Mouse (Mus musculus) lung, postnatal 0 days (tissue): ENCODE measurements around the gene Cacna1a. TPM values are rescaled to one million over a fixed set of nuclear protein-coding genes. Genes with fewer than 3 reads are reported as not detected.
A peak's percentile ranks its signal among the peaks of the same experiment; 100 is the strongest.
"Not testable (repeated sequence)": the region's sequence is repeated elsewhere in the genome, so short reads cannot be mapped to it uniquely, and the experiment has no call there.

ENCODE experiments used
- ATAC-seq: fragments of 200-750 bp; cut with Nextera tagmentation; 2 replicates; pipeline ENCODE4 v1.8.0; 2017; ENCODE audit warnings: moderate library complexity
- DNase-seq: peaks from one replicate; pipeline ENCODE4 v3.0.0-alpha.2; 2016; ENCODE audit warnings: low spot score
- H3K27ac ChIP-seq: fragments of 300-500 bp; sonication (generic); 2 replicates; pipeline ENCODE4 v1.5.1; 2014; ENCODE audit warnings: antibody characterized with exemption, mild to moderate bottlenecking, low read length, mixed read lengths
- H3K27me3 ChIP-seq: fragments of 300-500 bp; sonication (generic); replicated peaks from 2 replicates; pipeline ENCODE4 v1.6.1; 2014; ENCODE audit warnings: low read length, mixed read lengths; ENCODE audit not compliant: insufficient read depth
- H3K36me3 ChIP-seq: fragments of 300-500 bp; sonication (generic); 2 replicates; pipeline ENCODE4 v1.6.1; 2014; ENCODE audit warnings: low read length, mixed read lengths; ENCODE audit not compliant: insufficient read depth
- H3K4me1 ChIP-seq: fragments of 300-500 bp; sonication (generic); 2 replicates; pipeline ENCODE4 v1.6.1; 2014; ENCODE audit warnings: antibody characterized with exemption, low read depth, low read length, mixed read lengths; ENCODE audit not compliant: insufficient read depth
- H3K4me2 ChIP-seq: fragments of 300-500 bp; sonication (generic); replicated peaks from 2 replicates; pipeline ENCODE4 v1.6.1; 2014; ENCODE audit warnings: low read depth, mild to moderate bottlenecking, low read length, moderate library complexity, mixed read lengths
- H3K4me3 ChIP-seq: fragments of 300-500 bp; sonication (generic); 2 replicates; pipeline ENCODE4 v1.5.1; 2014; ENCODE audit warnings: low read depth, low read length
- H3K9ac ChIP-seq: fragments of 300-500 bp; sonication (generic); replicated peaks from 2 replicates; pipeline ENCODE4 v1.6.1; 2014; ENCODE audit warnings: low read depth, mild to moderate bottlenecking
- H3K9me3 ChIP-seq: fragments of 300-500 bp; sonication (generic); 2 replicates; pipeline ENCODE4 v1.6.1; 2016; ENCODE audit warnings: low read length, mixed read lengths
- CTCF ChIP-seq: IDR thresholded peaks from 2 replicates; pipeline ENCODE4 v1.5.1; 2016; ENCODE audit warnings: antibody characterized with exemption, mild to moderate bottlenecking
- EP300 ChIP-seq: IDR thresholded peaks from 2 replicates; pipeline ENCODE4 v1.6.1; 2016; ENCODE audit warnings: antibody characterized with exemption, mild to moderate bottlenecking, control low read depth
- WGBS: fragments of 180-500 bp; shearing (Covaris S2); extraction: QIAGEN DNeasy Blood & Tissue Kit; methylation state at CpG from one replicate; pipeline ENCODE4 v1.1.7; 2014; 5-methylcytosine and 5-hydroxymethylcytosine counted together
- polyA plus RNA-seq: library from polyadenylated mRNA; unstranded; fragments of >200 nt; fragmentation: Nextera tagmentation; extraction: Ambion mirVana; gene quantifications from 2 replicates; pipeline ENCODE4 v1.2.1, GENCODE M21; 2015

The Cacna1a gene
- polyA plus RNA-seq, 1 experiment from 2014 or later: 3.3 TPM

GRCm38 (mm10) chr8:84601221-84601751 lies 213.0 kb downstream of the Cacna1a start:
- Histone ChIP-seq H3K4me3 (peak overlapping the region; percentile 25), H3K9ac (0 out of 2 replicates have a peak overlapping the region, but pooled peaks have one; percentile 12), H3K4me1 (no peaks in the 10 kb centered on the region), H3K27ac (no peak overlapping the region), H3K4me2 (peak overlapping the region; percentile 54), H3K9me3 (no peaks in the 10 kb centered on the region), H3K36me3 (no peaks in the 10 kb centered on the region), H3K27me3 (0 out of 2 replicates have a peak, but pooled peaks cover 4% of the 10 kb centered on the region)
- no peak for DNase-seq
- WGBS: 5% methylated on average over 19 of the region's 19 CpGs
- ATAC-seq: peak; percentile 28; the same call in 1 of the 2 replicates
- TF ChIP-seq EP300 (no peak), CTCF (no peak)

GRCm38 (mm10) chr8:84614512-84615223 lies 226.4 kb downstream of the Cacna1a start:
- Histone ChIP-seq H3K4me1 (no peaks in the 10 kb centered on the region), H3K9me3 (no peaks in the 10 kb centered on the region), H3K27ac (no peak overlapping the region), H3K27me3 (no peaks in the 10 kb centered on the region), H3K36me3 (no peaks in the 10 kb centered on the region), H3K4me2 (no peak overlapping the region), H3K9ac (no peak overlapping the region), H3K4me3 (no peak overlapping the region)
- TF ChIP-seq EP300: no peak
- TF ChIP-seq CTCF: peak; percentile 71
- DNase-seq (peak; percentile 49), ATAC-seq (no peak)
- 38% methylated on average over 16 of the region's 16 CpGs for WGBS

- Histone ChIP-seq H3K4me2 (no peak overlapping the region), H3K36me3 (no peaks in the 10 kb centered on the region), H3K4me1 (no peaks in the 10 kb centered on the region), H3K9me3 (no peaks in the 10 kb centered on the region), H3K4me3 (no peak overlapping the region), H3K9ac (no peak overlapping the region), H3K27me3 (no peaks in the 10 kb centered on the region), H3K27ac (no peak overlapping the region)
- 34% methylated on average over 21 of the region's 22 CpGs for WGBS
- DNase-seq (no peak), ATAC-seq (no peak)
- TF ChIP-seq EP300: no peak
- TF ChIP-seq CTCF: no peak
These were observed 227.6 kb downstream of the Cacna1a start for GRCm38 (mm10) chr8:84615666-84616485.

GRCm38 (mm10) chr8:84617005-84617404 lies 228.8 kb downstream of the Cacna1a start:
- Histone ChIP-seq H3K4me1 (no peaks in the 10 kb centered on the region), H3K27me3 (no peaks in the 10 kb centered on the region), H3K9me3 (no peaks in the 10 kb centered on the region), H3K27ac (no peak overlapping the region), H3K36me3 (no peaks in the 10 kb centered on the region), H3K9ac (no peak overlapping the region), H3K4me2 (no peak overlapping the region), H3K4me3 (no peak overlapping the region)
- 49% methylated on average over 22 of the region's 22 CpGs for WGBS
- DNase-seq (no peak), ATAC-seq (no peak)
- TF ChIP-seq CTCF: no peak
- TF ChIP-seq EP300: no peak

GRCm38 (mm10) chr8:84621102-84621625 lies 232.9 kb downstream of the Cacna1a start:
- H3K4me2 ChIP-seq: no peak overlapping the region
- H3K27me3 ChIP-seq: no peaks in the 10 kb centered on the region
- no peak overlapping the region for H3K4me3 ChIP-seq
- WGBS: 61% methylated on average over 8 of the region's 8 CpGs
- TF ChIP-seq CTCF (peak; percentile 34), EP300 (no peak)
- no peaks in the 10 kb centered on the region for H3K9me3 ChIP-seq
- ATAC-seq (no peak), DNase-seq (no peak)
- H3K27ac ChIP-seq: no peak overlapping the region
- no peaks in the 10 kb centered on the region for H3K4me1 ChIP-seq
- no peak overlapping the region for H3K9ac ChIP-seq
- H3K36me3 ChIP-seq: no peaks in the 10 kb centered on the region

GRCm38 (mm10) chr8:84623425-84623824 lies 235.2 kb downstream of the Cacna1a start:
- DNase-seq, ATAC-seq, H3K9me3 ChIP-seq, H3K4me2 ChIP-seq, H3K36me3 ChIP-seq, H3K4me3 ChIP-seq, H3K9ac ChIP-seq, H3K4me1 ChIP-seq, H3K27ac ChIP-seq, H3K27me3 ChIP-seq: not testable (repeated sequence)
- 78% methylated on average over 4 of the region's 4 CpGs for WGBS
